Mouse (Mus musculus) brain, embryonic 14.5 days (tissue): Measurements from ENCODE around the gene Smad6.

Experiments
- CTCF ChIP-seq: fragments of 200-500 bp; IDR thresholded peaks from 2 replicates; pipeline ENCODE4 v1.5.1; 2012; ENCODE audit warnings: inconsistent platforms, mild to moderate bottlenecking, moderate library complexity, borderline replicate concordance; ENCODE audit not compliant: insufficient read depth, insufficient read length; ENCODE audit errors: extremely low read depth
- POLR2A ChIP-seq: fragments of 200-500 bp; IDR thresholded peaks from 2 replicates; pipeline ENCODE4 v1.6.1; 2012; ENCODE audit warnings: mild to moderate bottlenecking, inconsistent platforms, borderline replicate concordance; ENCODE audit not compliant: poor library complexity, insufficient read depth, insufficient read length, severe bottlenecking; ENCODE audit errors: extremely low read depth

DNA sequence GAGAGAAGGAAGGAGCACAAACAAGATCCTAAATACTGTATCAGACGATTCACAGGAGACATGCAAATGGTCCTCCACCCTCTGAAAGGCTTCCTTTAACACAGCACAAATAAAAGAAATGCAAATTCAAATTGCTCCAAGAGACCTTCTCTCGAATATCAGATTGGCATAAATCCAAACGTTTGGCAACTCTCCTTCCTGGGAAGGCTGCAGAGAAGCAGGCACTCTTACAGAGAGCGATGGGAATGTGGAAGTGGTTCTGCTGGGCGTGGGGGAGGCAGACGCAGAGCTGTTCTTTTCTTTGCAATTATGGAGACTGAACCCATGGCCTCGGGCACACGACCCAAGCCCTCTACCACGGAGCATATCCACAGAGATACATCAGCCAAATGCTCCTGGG, 109.8 kb downstream of the Smad6 start:
- TF ChIP-seq CTCF: no peak
- no peak for TF ChIP-seq POLR2A
